Mouse (Mus musculus) olfactory bulb, adult 2 months (tissue): Measurements from ENCODE around the gene Copg1.

Experiments
- CTCF ChIP-seq: fragments of 200-500 bp; IDR thresholded peaks from 2 replicates; pipeline ENCODE4 v1.5.1; 2012; ENCODE audit warnings: low read depth, mild to moderate bottlenecking, low read length, moderate library complexity; ENCODE audit not compliant: insufficient read depth
- POLR2A ChIP-seq: fragments of 200-500 bp; IDR thresholded peaks from 2 replicates; pipeline ENCODE4 v1.6.1; 2012; ENCODE audit warnings: mild to moderate bottlenecking, low read depth, low read length, moderate library complexity; ENCODE audit not compliant: insufficient read depth

- TF ChIP-seq CTCF (no peak), POLR2A (no peak)
Measured at GRCm38 (mm10) chr6:87879010-87879409, 8.6 kb upstream of the Copg1 start.
